Mouse (Mus musculus) forebrain, embryonic 15.5 days (tissue): ENCODE results near the gene Cyp26c1. TPM values are rescaled to one million over a fixed set of nuclear protein-coding genes. Genes with fewer than 3 reads are reported as not detected.

Experiments
- polyA plus RNA-seq: library from polyadenylated mRNA; unstranded; fragments of >200 nt; fragmentation: Nextera tagmentation; extraction: Ambion mirVana; gene quantifications from 2 replicates; pipeline ENCODE4 v1.2.1, GENCODE M21; 2015

The Cyp26c1 gene
- polyA plus RNA-seq, 1 experiment from 2014 or later, result not detected

Other genes starting within 250 kb of the Cyp26c1 start
- 22.0 and 22.1 TPM in 2 replicates for gene Exoc6, start 135.2 kb upstream of the Cyp26c1 start, polyA plus RNA-seq
- not detected in 2 replicates for gene Cyp26a1, start 12.2 kb downstream of the Cyp26c1 start, polyA plus RNA-seq